Mouse (Mus musculus): ENCODE measurements around the gene Snapc3.
A peak's percentile ranks its signal among the peaks of the same experiment; 100 is the strongest.
"Not testable (repeated sequence)": the region's sequence is repeated elsewhere in the genome, so short reads cannot be mapped to it uniquely, and the experiment has no call there.

Gene Snapc3

GRCm38 (mm10) chr4:83501037-83501430 lies 83.5 kb downstream of the Snapc3 start:
- no peak for DNase-seq

- DNase-seq = no peak
These were observed 92.1 kb downstream of the Snapc3 start for GRCm38 (mm10) chr4:83509600-83509999.

- DNase-seq = no peak
These were observed 93.6 kb downstream of the Snapc3 start for GRCm38 (mm10) chr4:83511083-83511482.

GRCm38 (mm10) chr4:83512217-83512616 lies 94.7 kb downstream of the Snapc3 start:
- no peak for DNase-seq

- no peak for DNase-seq
These were observed 95.1 kb downstream of the Snapc3 start for GRCm38 (mm10) chr4:83512644-83513043.

- DNase-seq = no peak
These were observed 96.7 kb downstream of the Snapc3 start for GRCm38 (mm10) chr4:83514183-83514582.

GRCm38 (mm10) chr4:83514976-83515669 lies 97.6 kb downstream of the Snapc3 start:
- peak; percentile 32 for DNase-seq

- DNase-seq = not testable (repeated sequence)
These were observed 98.6 kb downstream of the Snapc3 start for GRCm38 (mm10) chr4:83516144-83516543.

Measured in layer of hippocampus, adult 9-11 months (tissue).